Mouse (Mus musculus) ES-Bruce4 (cell line): Measurements from ENCODE around the gene Prss50. TPM values are rescaled to one million over a fixed set of nuclear protein-coding genes. Genes with fewer than 3 reads are reported as not detected.

Source experiments
- H3K27ac ChIP-seq: 2 replicates; pipeline ENCODE4 v1.5.1; 2012; ENCODE audit warnings: low read length, inconsistent platforms; ENCODE audit not compliant: insufficient read depth
- H3K27me3 ChIP-seq: 2 replicates; pipeline ENCODE4 v1.6.1; 2012; ENCODE audit warnings: mild to moderate bottlenecking, low read length, inconsistent platforms; ENCODE audit not compliant: control insufficient read depth, poor library complexity, insufficient read depth, severe bottlenecking
- H3K36me3 ChIP-seq: 2 replicates; pipeline ENCODE4 v1.6.1; 2012; ENCODE audit warnings: inconsistent platforms, mild to moderate bottlenecking, low read length, moderate library complexity; ENCODE audit not compliant: control insufficient read depth, poor library complexity, insufficient read depth, severe bottlenecking
- H3K4me1 ChIP-seq: one replicate; pipeline ENCODE4 v1.8.1; 2011; ENCODE audit warnings: low read length; ENCODE audit not compliant: control insufficient read depth, insufficient read depth
- H3K4me3 ChIP-seq: 2 replicates; pipeline ENCODE4 v1.5.1; 2011; ENCODE audit warnings: low read depth, mild to moderate bottlenecking, low read length
- H3K9ac ChIP-seq: 2 replicates; pipeline ENCODE4 v1.6.1; 2012; ENCODE audit warnings: low read depth, mild to moderate bottlenecking, inconsistent platforms; ENCODE audit not compliant: poor library complexity, severe bottlenecking
- H3K9me3 ChIP-seq: replicated peaks from 2 replicates; pipeline ENCODE4 v1.6.1; 2012; ENCODE audit warnings: mild to moderate bottlenecking, low read length, inconsistent platforms; ENCODE audit not compliant: control insufficient read depth, poor library complexity, insufficient read depth, severe bottlenecking
- CTCF ChIP-seq: IDR thresholded peaks from one replicate; pipeline ENCODE4 v1.8.1; 2011; ENCODE audit warnings: low read depth, low read length
- EP300 ChIP-seq: IDR thresholded peaks from 2 replicates; pipeline ENCODE4 v1.6.1; 2011; ENCODE audit warnings: low read depth, low read length; ENCODE audit not compliant: insufficient read depth
- POLR2A ChIP-seq: IDR thresholded peaks from one replicate; pipeline ENCODE4 v1.8.1; 2011; ENCODE audit warnings: low read length; ENCODE audit not compliant: insufficient read depth
- polyA plus RNA-seq: library from polyadenylated mRNA; stranded (reverse); fragments of >200 nt; gene quantifications from 2 replicates; pipeline ENCODE4 v1.2.4, GENCODE M21; 2011; ENCODE audit warnings: low read depth; ENCODE audit not compliant: missing spikeins, insufficient read depth, insufficient read length

Prss50 gene
- polyA plus RNA-seq, 1 experiment = 2.7 TPM

- H3K4me1 ChIP-seq = no peaks in the 10 kb centered on the region
- H3K27ac ChIP-seq = no peak overlapping the region
- no peaks in the 10 kb centered on the region for H3K36me3 ChIP-seq
- H3K27me3 ChIP-seq = no peaks in the 10 kb centered on the region
- peaks cover 2% of the 10 kb centered on the region; the same call in 1 of the 2 replicates for H3K9me3 ChIP-seq
- TF ChIP-seq POLR2A = no peak
- no peak for TF ChIP-seq EP300
- TF ChIP-seq CTCF = no peak
- no peak overlapping the region for H3K4me3 ChIP-seq
- H3K9ac ChIP-seq = no peak overlapping the region
Measured at GRCm38 (mm10) chr9:110907201-110907837, 49.6 kb downstream of the Prss50 start.

- Histone ChIP-seq H3K36me3 (no peaks in the 10 kb centered on the region), H3K9ac (no peak overlapping the region), H3K27ac (no peak overlapping the region), H3K4me3 (no peak overlapping the region), H3K27me3 (no peaks in the 10 kb centered on the region), H3K4me1 (no peaks in the 10 kb centered on the region), H3K9me3 (peaks cover 2% of the 10 kb centered on the region; the same call in 1 of the 2 replicates)
- TF ChIP-seq POLR2A = no peak
- TF ChIP-seq CTCF = no peak
- TF ChIP-seq EP300 = no peak
Measured at GRCm38 (mm10) chr9:110907838-110908630, 50.3 kb downstream of the Prss50 start.

DNA sequence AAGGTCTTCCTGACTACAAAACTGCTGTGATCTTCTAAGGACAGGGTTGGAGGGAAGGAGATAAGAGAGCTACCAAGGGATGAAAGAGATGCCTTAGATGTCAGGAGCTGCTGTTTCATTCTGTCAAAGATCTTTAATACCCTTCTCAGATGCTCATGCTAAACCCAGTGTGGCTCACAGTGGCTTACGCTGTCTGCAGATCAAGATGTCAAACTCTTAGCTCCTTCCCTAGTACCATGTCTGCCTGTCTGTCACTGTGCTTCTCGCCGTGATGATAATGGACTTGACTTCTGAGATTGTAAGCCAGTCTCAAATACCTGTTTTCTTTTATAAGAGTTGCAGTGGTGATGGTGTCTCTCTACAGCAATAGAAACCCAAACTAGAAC lies 50.9 kb downstream of the Prss50 start:
- no peaks in the 10 kb centered on the region for H3K27me3 ChIP-seq
- TF ChIP-seq POLR2A = no peak
- TF ChIP-seq CTCF = no peak
- no peak for TF ChIP-seq EP300

GRCm38 (mm10) chr9:110909371-110909967 lies 51.7 kb downstream of the Prss50 start:
- TF ChIP-seq POLR2A (no peak), EP300 (no peak), CTCF (no peak)
- H3K4me1 ChIP-seq = no peaks in the 10 kb centered on the region
- H3K27me3 ChIP-seq = no peaks in the 10 kb centered on the region
- peaks cover 2% of the 10 kb centered on the region; the same call in 1 of the 2 replicates for H3K9me3 ChIP-seq
- H3K27ac ChIP-seq = no peak overlapping the region
- H3K4me3 ChIP-seq = no peak overlapping the region
- no peak overlapping the region for H3K9ac ChIP-seq
- no peaks in the 10 kb centered on the region for H3K36me3 ChIP-seq

More for the DNA sequence above, 50.9 kb downstream of the Prss50 start:
- peaks cover 2% of the 10 kb centered on the region; the same call in 1 of the 2 replicates for H3K9me3 ChIP-seq
- no peak overlapping the region for H3K4me3 ChIP-seq
- H3K27ac ChIP-seq = no peak overlapping the region
- H3K4me1 ChIP-seq = no peaks in the 10 kb centered on the region
- no peak overlapping the region for H3K9ac ChIP-seq
- no peaks in the 10 kb centered on the region for H3K36me3 ChIP-seq

Other genes starting within 250 kb of the Prss50 start
- 43.5 and 48.0 TPM in 2 replicates for gene Nradd, start 233.5 kb upstream of the Prss50 start, polyA plus RNA-seq
- 10.3 and 11.6 TPM in 2 replicates for gene Nbeal2, start 203.8 kb upstream of the Prss50 start, polyA plus RNA-seq
- 33.5 and 40.5 TPM in 2 replicates for gene Ccdc12, start 201.5 kb upstream of the Prss50 start, polyA plus RNA-seq
- 2.2 and 4.1 TPM in 2 replicates for gene Myl3, start 116.1 kb upstream of the Prss50 start, polyA plus RNA-seq
- 3.4 and 4.6 TPM in 2 replicates for gene Pth1r, start 110.8 kb upstream of the Prss50 start, polyA plus RNA-seq
- gene Prss42, start 59.8 kb upstream of the Prss50 start, polyA plus RNA-seq = 8.7 and 11.0 TPM in 2 replicates
- gene Prss44, start 44.0 kb upstream of the Prss50 start, polyA plus RNA-seq = 0.54 and 2.1 TPM in 2 replicates
- not detected in 2 replicates for gene Prss43, start 31.3 kb upstream of the Prss50 start, polyA plus RNA-seq
- gene Prss45, start 23.4 kb upstream of the Prss50 start, polyA plus RNA-seq = 0.66 TPM in 1 of 2 replicates, not detected in the other
- not detected in 2 replicates for gene Prss46, start 13.5 kb upstream of the Prss50 start, polyA plus RNA-seq
- 17.4 and 18.1 TPM in 2 replicates for gene Als2cl, start 21.9 kb downstream of the Prss50 start, polyA plus RNA-seq
- gene Tmie, start 22.1 kb downstream of the Prss50 start, polyA plus RNA-seq = 1.6 and 3.1 TPM in 2 replicates
- gene Fam240a, start 58.9 kb downstream of the Prss50 start, polyA plus RNA-seq = not detected in 2 replicates
- gene Tdgf1, start 88.2 kb downstream of the Prss50 start, polyA plus RNA-seq = 462 and 483 TPM in 2 replicates
- 5.8 and 11.9 TPM in 2 replicates for gene Lrrc2, start 93.6 kb downstream of the Prss50 start, polyA plus RNA-seq
- not detected in 2 replicates for gene Rtp3, start 132.6 kb downstream of the Prss50 start, polyA plus RNA-seq
- gene Ltf, start 161.3 kb downstream of the Prss50 start, polyA plus RNA-seq = not detected in 2 replicates
- gene Ccrl2, start 199.6 kb downstream of the Prss50 start, polyA plus RNA-seq = not detected in 2 replicates